Mouse (Mus musculus): ENCODE measurements around the gene Hoxa7. TPM values are rescaled to one million over a fixed set of nuclear protein-coding genes. Genes with fewer than 3 reads are reported as not detected.

Gene Hoxa7
- total RNA-seq, 2 experiments from 2014 or later, result 21.5 to 26.6 TPM

- DNase-seq, result peak; percentile 80
Observed at GRCm38 (mm10) chr6:52225612-52226568, 4.2 kb upstream of the Hoxa7 start.

- DNase-seq, result no peak
Observed at GRCm38 (mm10) chr6:52224895-52225611, 3.4 kb upstream of the Hoxa7 start.

- no peak for DNase-seq
Observed at GRCm38 (mm10) chr6:52223939-52224760, 2.5 kb upstream of the Hoxa7 start.

GRCm38 (mm10) chr6:52222729-52223128, 1.1 kb upstream of the Hoxa7 start:
- no peak for DNase-seq

GRCm38 (mm10) chr6:52221993-52222685, 485 bp upstream of the Hoxa7 start:
- peak; percentile 43 for DNase-seq

GRCm38 (mm10) chr6:52220865-52221310, 766 bp downstream of the Hoxa7 start:
- DNase-seq, result no peak

GRCm38 (mm10) chr6:52220003-52220864, 1.4 kb downstream of the Hoxa7 start:
- DNase-seq, result no peak

GRCm38 (mm10) chr6:52219234-52219942, 2.3 kb downstream of the Hoxa7 start:
- DNase-seq, result no peak

- DNase-seq, result no peak
Observed at GRCm38 (mm10) chr6:52218643-52219215, 2.9 kb downstream of the Hoxa7 start.

GRCm38 (mm10) chr6:52217895-52218642, 3.6 kb downstream of the Hoxa7 start:
- DNase-seq, result no peak

GRCm38 (mm10) chr6:52217459-52217768, 4.2 kb downstream of the Hoxa7 start:
- DNase-seq, result peak; percentile 90

- DNase-seq, result peak; percentile 67
Observed at GRCm38 (mm10) chr6:52216691-52217458, 4.8 kb downstream of the Hoxa7 start.

- peak; percentile 42 for DNase-seq
Observed at GRCm38 (mm10) chr6:52215771-52216535, 5.7 kb downstream of the Hoxa7 start.

GRCm38 (mm10) chr6:52215070-52215469, 6.6 kb downstream of the Hoxa7 start:
- no peak for DNase-seq

GRCm38 (mm10) chr6:52214271-52214670, 7.4 kb downstream of the Hoxa7 start:
- no peak for DNase-seq

- DNase-seq, result peak; percentile 85
Observed at GRCm38 (mm10) chr6:52213119-52213986, 8.3 kb downstream of the Hoxa7 start, which contains the start of the genes Hoxa3 and Gm28308. Gene Hoxa3, minus strand, starts transcription at chr6:52213336. Gene Gm28308, minus strand, starts transcription at chr6:52213339.

All from adrenal gland, postnatal 10 days (tissue).